Mouse (Mus musculus): ENCODE data around the gene Hnrnpm.
"Not testable (repeated sequence)": the region's sequence is repeated elsewhere in the genome, so short reads cannot be mapped to it uniquely, and the experiment has no call there.

The Hnrnpm gene

GRCm38 (mm10) chr17:33669681-33670080 lies 17.0 kb downstream of the Hnrnpm start:
- DNase-seq (ENCODE audit: low spot score) = no peak

- no peak for DNase-seq (ENCODE audit: low spot score)
Observed at GRCm38 (mm10) chr17:33666813-33667212, 19.8 kb downstream of the Hnrnpm start.

GRCm38 (mm10) chr17:33649781-33650475 lies 36.7 kb downstream of the Hnrnpm start:
- no peak for DNase-seq (ENCODE audit: low spot score)

GRCm38 (mm10) chr17:33645073-33645472 lies 41.6 kb downstream of the Hnrnpm start:
- DNase-seq (ENCODE audit: low spot score) = no peak

GRCm38 (mm10) chr17:33644068-33644467 lies 42.6 kb downstream of the Hnrnpm start:
- DNase-seq (ENCODE audit: low spot score) = no peak

DNA sequence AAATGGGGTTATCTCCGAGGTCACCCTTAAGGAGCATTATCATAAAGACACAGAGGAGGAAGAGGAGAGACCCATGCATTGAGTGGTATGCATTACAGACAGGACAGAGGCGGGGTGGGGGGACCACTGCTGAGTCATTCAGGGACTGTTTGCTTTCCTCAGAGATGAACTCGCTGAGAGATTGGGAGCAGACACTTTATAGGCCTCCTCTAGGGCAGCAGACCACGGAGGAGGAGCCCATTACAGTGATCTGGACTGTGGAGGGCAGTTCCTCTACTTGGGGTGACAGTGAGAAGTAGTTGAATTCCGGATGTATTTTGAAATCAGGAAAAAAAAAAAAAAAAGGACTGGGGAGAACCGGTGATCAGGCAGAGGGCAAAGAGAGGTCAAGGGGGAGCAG lies 46.9 kb downstream of the Hnrnpm start:
- DNase-seq (ENCODE audit: low spot score) = no peak

DNA sequence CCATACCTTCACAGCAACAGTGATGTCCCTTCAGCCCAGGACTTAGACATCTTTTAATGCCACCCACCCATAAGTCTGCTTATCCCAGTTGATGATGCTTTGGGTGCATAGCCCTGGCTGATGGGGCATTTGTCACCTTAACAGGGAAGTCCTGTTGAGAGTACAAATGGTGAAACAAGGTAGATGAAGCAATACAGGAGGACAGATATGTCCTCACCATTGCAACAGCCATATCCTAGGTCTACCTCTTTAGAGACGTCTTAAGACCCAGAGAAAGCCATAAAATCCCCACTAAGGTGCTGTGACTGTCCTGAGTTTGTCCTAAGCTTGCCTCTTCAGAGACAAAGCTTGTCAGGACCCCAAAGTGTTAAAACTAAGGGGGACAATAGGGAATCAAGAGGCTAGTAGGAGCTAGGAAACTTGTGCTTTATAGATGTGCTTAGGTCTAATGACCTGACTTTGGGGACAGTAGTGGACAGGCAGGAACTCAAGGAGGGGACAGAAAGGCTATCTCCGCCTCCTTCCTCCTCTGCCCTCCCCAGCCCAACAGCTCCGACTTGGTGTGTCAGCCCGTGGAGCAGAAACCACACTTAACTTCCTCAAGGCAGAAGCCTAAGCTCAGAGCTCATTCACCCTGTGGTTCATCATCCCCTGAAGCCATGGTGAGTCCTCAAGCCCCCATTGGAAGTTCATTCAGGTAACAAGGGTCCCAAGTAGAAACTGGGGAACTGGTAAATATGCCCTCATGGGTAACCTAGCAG lies 49.0 kb downstream of the Hnrnpm start, which contains the start of gene Pram1:
TSS of gene Pram1 (plus strand) at position 541 of the 761 bp plus-strand sequence.
- no peak for DNase-seq (ENCODE audit: low spot score)

DNA sequence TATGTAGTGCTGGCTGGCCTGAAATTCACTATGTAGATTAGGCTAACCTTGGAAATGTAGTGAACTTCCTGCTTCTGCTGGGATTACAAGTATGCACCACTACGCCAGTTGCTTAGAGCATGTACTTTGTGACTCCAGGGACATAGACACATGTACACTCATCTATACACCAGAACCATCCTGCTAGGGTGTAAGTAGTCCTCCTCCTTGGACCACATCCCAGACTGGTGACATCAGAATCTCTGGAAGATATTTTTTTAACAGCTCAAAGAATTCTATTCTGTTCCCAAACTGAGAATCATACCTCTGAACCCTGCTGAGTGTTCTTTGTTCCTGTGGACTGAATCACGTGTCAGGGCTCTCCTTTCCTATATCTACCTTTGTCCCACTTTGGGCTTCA lies 49.6 kb downstream of the Hnrnpm start:
- peak; percentile 69 for DNase-seq (ENCODE audit: low spot score)

DNA sequence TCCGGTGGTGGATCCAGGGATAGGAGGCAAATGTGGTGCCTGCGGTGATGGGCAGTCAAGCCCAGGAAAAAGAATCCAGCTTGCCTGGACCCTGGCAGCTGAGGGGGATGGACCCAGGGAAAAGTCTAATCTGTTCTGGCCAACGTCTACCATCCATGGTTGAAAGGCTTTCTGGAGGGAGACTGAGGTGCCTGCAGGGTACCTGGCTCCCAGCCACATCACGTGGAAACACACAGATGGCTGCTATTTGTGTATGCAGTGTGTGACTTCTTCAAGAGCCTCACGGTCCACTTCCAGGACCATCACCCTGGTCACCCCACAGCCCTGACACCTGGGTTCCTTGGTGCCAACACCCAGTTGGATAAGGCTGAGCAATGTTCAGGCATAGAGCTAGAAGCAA lies 54.9 kb downstream of the Hnrnpm start:
- no peak for DNase-seq (ENCODE audit: low spot score)

- DNase-seq (ENCODE audit: low spot score) = no peak
Observed at GRCm38 (mm10) chr17:33631236-33631635, 55.4 kb downstream of the Hnrnpm start.

- DNase-seq (ENCODE audit: low spot score) = no peak
Observed at GRCm38 (mm10) chr17:33630171-33630895, 56.3 kb downstream of the Hnrnpm start.

- DNase-seq (ENCODE audit: low spot score) = no peak
Observed at GRCm38 (mm10) chr17:33629487-33630125, 57.1 kb downstream of the Hnrnpm start.

- peak; percentile 98 for DNase-seq (ENCODE audit: low spot score)
Observed at GRCm38 (mm10) chr17:33628621-33629486, 57.8 kb downstream of the Hnrnpm start, which contains the start of gene Zfp414. Gene Zfp414 (plus strand): TSS chr17:33629090.

DNA sequence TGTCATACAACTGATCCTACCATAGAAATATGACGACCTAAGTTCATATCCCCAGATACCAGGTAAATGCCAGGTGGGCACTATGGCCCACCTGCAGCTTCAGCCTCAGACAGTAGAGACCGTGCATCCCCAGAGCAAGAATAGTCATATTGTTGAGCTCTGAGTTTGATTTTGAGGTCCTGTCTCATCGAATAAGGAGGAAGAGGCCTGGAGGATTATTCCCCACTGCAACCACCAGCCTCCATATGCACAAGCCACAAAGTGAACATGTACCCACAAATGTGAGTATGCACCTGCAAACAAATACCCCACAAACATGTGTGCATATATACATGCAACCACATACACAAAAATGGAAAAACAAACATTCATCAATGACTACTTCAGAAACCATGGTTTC lies 59.4 kb downstream of the Hnrnpm start:
- no peak for DNase-seq (ENCODE audit: low spot score)

DNA sequence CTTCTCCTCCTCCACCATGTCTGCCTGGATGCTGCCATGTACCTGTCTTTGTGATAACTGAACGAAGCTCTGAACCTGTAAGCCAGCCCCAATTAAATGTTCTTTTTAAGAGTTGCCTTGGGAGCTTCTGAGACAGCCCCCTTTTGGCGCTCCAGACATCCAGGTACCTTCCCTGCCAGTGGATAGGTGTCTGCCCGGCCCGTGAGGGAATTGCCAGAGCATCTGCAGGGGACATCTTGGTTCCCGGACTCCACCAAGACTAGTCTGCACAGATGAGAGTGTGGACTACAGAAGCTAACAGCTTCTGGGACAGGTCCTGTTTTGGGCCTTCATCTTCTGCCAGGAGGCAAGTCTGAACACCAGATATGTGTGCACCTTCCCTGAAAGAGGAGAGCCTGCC lies 72.9 kb downstream of the Hnrnpm start:
- DNase-seq (ENCODE audit: low spot score) = not testable (repeated sequence)

GRCm38 (mm10) chr17:33610548-33610947 lies 76.1 kb downstream of the Hnrnpm start:
- DNase-seq (ENCODE audit: low spot score) = no peak

DNA sequence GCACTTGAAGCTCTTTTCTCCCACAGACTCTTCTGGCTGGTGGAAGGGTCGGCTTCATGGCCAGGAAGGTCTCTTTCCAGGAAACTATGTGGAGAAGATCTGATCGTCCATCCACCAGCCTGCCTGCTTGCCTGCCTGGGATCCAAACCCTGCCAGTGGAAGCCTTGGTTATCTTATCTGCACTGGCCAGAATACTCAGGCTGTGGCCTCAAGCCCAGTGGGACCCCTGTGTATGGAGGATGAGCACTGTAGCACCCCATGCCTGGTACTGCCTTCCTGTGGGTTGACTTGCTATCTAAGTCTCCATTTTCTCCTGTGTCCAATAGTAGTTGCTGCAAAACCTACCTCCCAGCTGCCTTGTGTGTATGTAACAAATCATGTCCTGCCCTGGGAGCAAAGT lies 79.4 kb downstream of the Hnrnpm start:
- DNase-seq (ENCODE audit: low spot score) = no peak

DNA sequence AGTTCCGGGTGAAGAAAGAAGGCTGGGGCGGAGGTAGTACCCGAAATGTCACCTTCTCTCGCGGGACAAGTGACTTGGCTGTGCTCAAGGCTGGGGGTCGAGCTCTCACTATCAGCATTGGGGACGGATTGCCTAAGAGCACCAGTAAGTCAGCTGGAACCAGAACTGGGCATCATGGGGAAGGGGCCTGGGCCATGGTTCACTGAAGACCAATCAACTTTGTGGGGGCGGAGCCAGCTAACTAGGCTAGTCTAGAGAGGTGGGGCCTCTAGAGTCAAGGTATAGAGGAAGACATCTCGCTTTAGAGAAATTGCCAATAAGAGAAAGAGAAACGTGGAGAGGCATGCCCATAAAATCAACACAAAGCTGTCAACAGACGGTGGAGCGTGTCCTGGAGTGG lies 84.7 kb downstream of the Hnrnpm start:
- DNase-seq (ENCODE audit: low spot score) = no peak

DNA sequence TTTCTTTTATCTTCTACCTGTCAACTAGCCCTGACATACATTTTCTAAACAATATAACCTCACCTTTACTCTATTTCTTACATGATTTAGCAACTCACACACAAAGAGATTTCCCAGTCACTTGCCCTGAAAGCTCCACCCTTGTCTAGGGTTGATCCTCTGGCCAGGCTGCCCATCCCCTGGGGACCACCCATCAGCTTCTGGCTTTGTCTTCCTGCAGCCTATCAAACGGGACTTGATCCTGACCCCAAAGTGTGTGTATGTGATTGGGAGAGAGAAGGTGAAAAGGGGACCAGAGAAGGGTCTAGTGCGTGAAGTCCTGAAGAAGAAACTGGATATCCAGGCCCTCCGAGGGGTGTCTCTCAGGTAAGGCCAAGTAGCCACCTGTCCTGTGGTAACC lies 85.8 kb downstream of the Hnrnpm start:
- no peak for DNase-seq (ENCODE audit: low spot score)

DNA sequence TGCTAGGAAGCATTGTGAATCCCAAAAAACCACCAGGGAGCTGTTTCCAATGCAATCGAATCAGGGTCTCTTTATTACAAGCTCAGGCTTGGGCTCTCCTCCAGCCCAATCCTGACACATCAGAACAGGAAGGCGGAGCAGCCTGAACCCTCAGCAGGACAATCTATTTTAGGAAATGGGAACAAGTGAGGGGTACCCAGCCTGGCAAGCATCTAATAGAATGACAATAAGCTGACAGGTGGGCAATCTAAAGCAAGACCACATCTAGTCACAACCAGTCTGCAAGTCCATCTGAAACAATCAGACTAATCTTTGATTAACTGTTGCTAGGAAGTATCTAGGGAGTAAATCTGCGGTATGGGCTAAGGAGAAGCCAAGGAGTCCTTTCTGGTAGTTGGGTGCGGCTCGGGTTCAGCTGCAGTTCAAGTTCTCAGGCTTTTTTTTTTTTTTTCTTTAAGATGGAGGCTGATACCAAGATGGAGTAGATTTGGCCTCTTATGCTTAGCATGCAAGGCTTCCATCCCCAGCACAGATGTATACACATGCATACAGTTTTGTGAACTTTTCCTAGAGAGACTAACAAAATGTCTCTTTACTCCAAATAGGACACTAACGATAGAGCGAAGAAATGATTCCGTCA lies 86.7 kb downstream of the Hnrnpm start:
- no peak for DNase-seq (ENCODE audit: low spot score)

DNA sequence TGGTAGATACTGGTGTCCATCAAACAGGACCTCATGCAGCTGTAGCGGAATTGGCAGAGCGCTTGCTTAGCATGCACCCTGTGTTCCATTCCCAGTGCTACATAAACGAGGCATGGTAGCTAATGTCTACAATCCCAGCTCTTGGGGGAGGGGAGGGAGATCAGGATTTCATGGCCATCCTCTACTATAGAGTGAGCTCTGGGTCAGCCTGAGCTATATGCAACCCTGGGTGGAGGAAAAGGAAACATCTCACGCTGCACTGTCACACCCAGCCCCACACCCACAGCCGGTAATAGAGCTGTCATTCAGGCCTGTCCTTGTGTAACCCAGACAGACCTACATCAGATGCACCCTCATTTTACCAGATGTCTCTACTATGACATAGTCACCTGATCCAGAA lies 88.2 kb downstream of the Hnrnpm start:
- DNase-seq (ENCODE audit: low spot score) = no peak

Measured in adipocyte (in vitro differentiated cells).